Mouse (Mus musculus) small intestine, adult 2 months (tissue): ENCODE measurements around the gene Socs5. TPM values are rescaled to one million over a fixed set of nuclear protein-coding genes. Genes with fewer than 3 reads are reported as not detected.
A peak's percentile ranks its signal among the peaks of the same experiment; 100 is the strongest.

Experiments used
- H3K27ac ChIP-seq: fragments of 200-500 bp; 2 replicates; pipeline ENCODE4 v1.5.1; 2012; ENCODE audit warnings: low read depth, low read length, control low read depth, inconsistent platforms; ENCODE audit not compliant: insufficient read depth
- H3K27me3 ChIP-seq: fragments of 200-500 bp; 2 replicates; pipeline ENCODE4 v1.6.1; 2012; ENCODE audit warnings: mild to moderate bottlenecking, moderate library complexity, low read length, inconsistent platforms; ENCODE audit not compliant: control insufficient read depth, insufficient read depth
- H3K36me3 ChIP-seq: fragments of 200-500 bp; 2 replicates; pipeline ENCODE4 v1.6.1; 2012; ENCODE audit warnings: mild to moderate bottlenecking, low read length, control low read depth, inconsistent platforms; ENCODE audit not compliant: control insufficient read depth, insufficient read depth
- H3K4me1 ChIP-seq: fragments of 200-500 bp; 2 replicates; pipeline ENCODE4 v1.6.1; 2012; ENCODE audit warnings: low read length, inconsistent platforms, mixed read lengths; ENCODE audit not compliant: control insufficient read depth, insufficient read depth, insufficient read length
- H3K4me3 ChIP-seq: fragments of 200-500 bp; 2 replicates; pipeline ENCODE4 v1.5.1; 2012; ENCODE audit warnings: low read depth, mild to moderate bottlenecking, control low read depth, inconsistent platforms, low read length, moderate library complexity
- CTCF ChIP-seq: fragments of 200-500 bp; IDR thresholded peaks from 2 replicates; pipeline ENCODE4 v1.5.1; 2012; ENCODE audit warnings: low read depth, mild to moderate bottlenecking, control low read depth, inconsistent platforms, low read length, moderate library complexity, mixed read lengths; ENCODE audit not compliant: insufficient replicate concordance, insufficient read length; ENCODE audit errors: extremely low read depth
- POLR2A ChIP-seq: fragments of 200-500 bp; IDR thresholded peaks from 2 replicates; pipeline ENCODE4 v1.6.1; 2012; ENCODE audit warnings: low read depth, mild to moderate bottlenecking, control low read depth, inconsistent platforms, low read length, moderate library complexity
- WGBS: fragments of 180-500 bp; shearing (Covaris S2); methylation state at CpG from one replicate; pipeline ENCODE4 v1.1.7; 2018; 5-methylcytosine and 5-hydroxymethylcytosine counted together
- polyA plus RNA-seq: library from polyadenylated mRNA; depleted of rRNA; stranded (reverse); fragments of >200 nt; gene quantifications from 2 replicates; pipeline ENCODE4 v1.2.3, GENCODE M21; 2012

The Socs5 gene
- polyA plus RNA-seq, 1 experiment: 1.8 TPM

DNA sequence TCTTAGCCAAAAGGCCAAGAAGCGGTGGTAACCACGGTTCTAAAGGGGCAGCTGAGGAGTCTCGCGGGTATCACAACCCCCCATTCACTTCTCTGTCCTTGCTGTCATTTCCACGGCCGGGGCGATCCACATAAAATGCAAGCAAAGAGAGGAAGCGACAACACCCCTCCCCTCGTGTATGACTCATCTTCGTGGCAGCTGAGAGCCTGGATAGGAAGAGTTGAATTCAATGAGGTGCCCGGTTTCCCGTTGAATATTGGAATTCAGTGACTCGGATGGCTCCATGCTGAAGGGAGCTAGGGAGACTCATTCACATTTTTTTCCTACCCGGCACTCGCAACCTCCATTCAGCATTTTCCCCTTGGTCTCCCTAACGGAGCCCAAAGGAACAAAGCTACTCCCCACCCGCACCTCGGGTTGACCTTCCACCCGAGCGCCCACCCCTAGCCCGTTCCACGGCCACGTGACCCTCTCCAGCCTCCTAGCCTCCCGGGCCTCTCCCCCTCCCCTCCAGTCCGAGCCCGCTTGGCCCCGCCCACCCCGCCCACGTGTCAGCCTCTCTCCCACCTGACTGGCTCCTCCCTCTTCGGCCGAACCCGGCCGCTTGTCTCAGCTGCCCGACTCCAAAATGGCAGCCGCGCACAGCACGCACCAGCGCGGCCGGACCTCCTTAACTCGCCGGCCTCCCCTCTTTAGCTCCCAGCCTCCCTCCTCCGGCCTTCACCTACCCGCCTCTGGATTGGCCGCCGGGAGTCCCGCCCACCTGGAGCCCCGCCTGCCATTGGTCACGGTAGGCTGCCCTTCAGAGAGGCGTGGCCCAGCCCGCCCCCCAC is 572 bp upstream of the Socs5 start:
- Histone ChIP-seq H3K4me3 (peak overlapping the region; percentile 84), H3K36me3 (no peaks in the 10 kb centered on the region), H3K27me3 (no peaks in the 10 kb centered on the region), H3K4me1 (peaks cover 8% of the 10 kb centered on the region; the same call in 1 of the 2 replicates), H3K27ac (peak overlapping the region; percentile 70)
- TF ChIP-seq POLR2A (0 out of 2 replicates have a peak, but pooled peaks have one; percentile 16), CTCF (no peak)
- under 1% methylated on average over 50 of the region's 51 CpGs for WGBS

DNA sequence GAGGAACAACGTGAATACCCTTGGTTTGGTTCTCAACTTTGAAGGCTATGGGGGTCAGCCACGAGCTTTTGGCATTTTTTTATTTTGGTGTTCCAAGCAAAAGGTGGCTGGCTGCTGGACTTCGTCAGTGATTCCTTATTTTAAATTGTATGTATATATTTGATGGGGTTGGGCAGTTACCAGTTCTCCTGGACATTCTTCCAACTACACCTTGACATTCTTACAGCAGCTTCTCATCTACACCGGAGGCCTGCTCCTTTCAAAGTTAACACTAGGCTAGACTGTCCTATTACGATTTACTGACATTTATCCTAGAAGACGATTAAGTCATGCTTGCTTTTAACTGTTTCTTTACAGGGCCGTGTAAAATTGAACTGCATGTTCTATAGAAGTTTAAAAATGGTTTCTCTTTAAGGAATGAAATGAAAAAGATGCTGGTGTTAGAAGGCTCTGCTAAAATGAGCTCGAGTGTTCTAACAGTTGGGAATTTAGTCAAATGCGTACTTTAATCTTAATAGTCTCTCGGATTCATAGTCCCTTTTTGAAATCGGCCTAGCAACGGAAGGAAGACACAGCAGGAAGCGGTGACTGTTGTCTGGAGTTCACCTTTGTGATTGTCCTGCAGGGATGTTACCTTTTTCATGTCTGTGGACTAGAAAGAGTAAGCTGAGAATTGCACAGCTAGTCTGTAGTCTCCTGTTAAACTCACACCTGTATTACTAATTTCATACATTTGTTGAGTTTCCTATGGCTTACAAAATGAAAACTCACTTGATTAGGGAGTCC is 1.2 kb downstream of the Socs5 start:
- H3K27ac ChIP-seq: no peak overlapping the region
- no peaks in the 10 kb centered on the region for H3K27me3 ChIP-seq
- WGBS: 63% methylated on average over 13 of the region's 13 CpGs
- peak overlapping the region; percentile 84 for H3K4me3 ChIP-seq
- H3K4me1 ChIP-seq: peaks cover 7% of the 10 kb centered on the region
- TF ChIP-seq CTCF (no peak), POLR2A (no peak)
- H3K36me3 ChIP-seq: no peaks in the 10 kb centered on the region

DNA sequence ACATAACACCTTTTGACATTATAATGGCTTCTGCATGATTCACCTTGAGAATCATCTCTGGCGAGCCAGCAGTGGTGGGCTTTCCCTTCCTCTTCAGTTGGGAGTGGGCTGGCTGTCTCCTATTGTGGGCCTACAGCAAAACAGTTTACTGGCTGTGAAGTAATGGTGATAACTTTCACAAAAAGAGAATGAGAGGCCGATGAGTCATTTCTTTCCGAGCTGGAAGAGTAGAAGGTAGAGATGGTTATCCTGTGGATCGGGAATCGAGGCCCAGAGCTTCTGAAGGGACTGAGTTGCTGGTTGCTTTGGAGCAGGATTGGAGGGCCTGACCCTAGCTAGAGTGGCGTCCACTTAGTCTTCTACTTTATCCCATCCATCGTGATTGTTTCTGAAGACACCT is 2.0 kb downstream of the Socs5 start:
- H3K27me3 ChIP-seq: no peaks in the 10 kb centered on the region
- no peak for TF ChIP-seq POLR2A
- no peak for TF ChIP-seq CTCF
- no peak overlapping the region for H3K27ac ChIP-seq
- WGBS: 91% methylated on average over 7 of the region's 7 CpGs
- peaks cover 7% of the 10 kb centered on the region for H3K4me1 ChIP-seq
- H3K36me3 ChIP-seq: no peaks in the 10 kb centered on the region
- H3K4me3 ChIP-seq: no peak overlapping the region

DNA sequence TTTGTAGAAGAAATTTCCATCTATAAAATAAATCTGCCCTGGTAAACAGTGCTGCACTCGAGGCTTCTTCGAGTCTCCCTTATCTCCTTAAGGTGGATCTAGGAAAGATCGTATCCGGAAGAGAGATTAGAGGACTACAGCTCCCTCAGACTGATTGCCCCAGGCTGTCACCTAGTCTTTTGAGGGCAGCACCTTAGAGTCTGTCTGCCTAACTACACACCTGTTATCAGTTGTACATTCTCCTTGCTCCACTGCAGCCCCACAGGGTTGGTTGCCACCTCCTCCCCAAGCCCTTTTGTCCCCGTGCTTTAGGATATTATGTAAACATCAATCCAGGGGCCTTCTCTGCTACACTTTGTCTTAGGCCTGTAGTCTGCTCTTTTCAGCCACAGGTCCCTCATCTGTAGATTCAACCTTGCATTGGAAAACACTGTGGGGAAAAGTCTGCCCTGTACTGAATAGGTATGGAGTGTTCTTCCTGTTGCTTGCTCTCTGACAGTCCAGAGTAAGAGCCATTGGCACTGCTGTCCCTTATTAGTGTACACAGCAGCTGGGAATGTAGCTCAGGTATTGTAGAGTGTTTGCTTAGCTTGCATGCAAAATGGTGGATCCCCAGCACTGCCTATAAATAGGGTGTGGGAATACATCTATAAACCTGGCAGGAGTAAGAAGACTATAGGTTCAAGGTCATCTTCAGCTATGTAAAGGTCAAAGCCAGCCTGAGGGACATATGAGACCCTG is 5.5 kb downstream of the Socs5 start:
- TF ChIP-seq CTCF: no peak
- no peak for TF ChIP-seq POLR2A
- peaks cover 6% of the 10 kb centered on the region for H3K4me1 ChIP-seq
- no peaks in the 10 kb centered on the region for H3K36me3 ChIP-seq
- 0 out of 2 replicates have a peak overlapping the region, but pooled peaks have one; percentile 16 for H3K27ac ChIP-seq
- no peaks in the 10 kb centered on the region for H3K27me3 ChIP-seq
- 28% methylated on average over 5 of the region's 5 CpGs for WGBS
- no peak overlapping the region for H3K4me3 ChIP-seq

DNA sequence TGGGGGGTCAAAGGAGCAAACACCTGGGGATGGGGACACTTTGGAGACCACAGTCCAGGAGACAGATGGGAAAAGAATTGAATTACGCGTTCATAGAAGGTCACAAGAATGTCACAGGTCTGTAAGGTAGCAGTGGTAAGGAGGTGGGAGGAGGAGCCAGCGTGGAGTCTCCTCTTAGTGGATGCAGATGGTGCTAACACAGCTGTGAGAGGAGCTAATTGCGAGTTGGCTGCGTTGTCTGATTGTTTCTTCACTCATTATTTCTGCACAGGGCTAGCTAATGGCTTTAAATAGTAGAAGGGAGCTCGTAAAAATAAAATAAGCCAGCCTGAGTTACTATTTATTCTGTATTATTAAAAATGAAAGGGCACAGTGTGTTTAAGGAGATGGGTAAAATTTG is 8.1 kb downstream of the Socs5 start:
- H3K4me1 ChIP-seq: peaks cover 2% of the 10 kb centered on the region; the same call in 1 of the 2 replicates
- no peaks in the 10 kb centered on the region for H3K27me3 ChIP-seq
- WGBS: 71% methylated on average over 6 of the region's 6 CpGs
- H3K4me3 ChIP-seq: no peak overlapping the region
- TF ChIP-seq POLR2A: no peak
- TF ChIP-seq CTCF: no peak
- no peaks in the 10 kb centered on the region for H3K36me3 ChIP-seq
- H3K27ac ChIP-seq: no peak overlapping the region

DNA sequence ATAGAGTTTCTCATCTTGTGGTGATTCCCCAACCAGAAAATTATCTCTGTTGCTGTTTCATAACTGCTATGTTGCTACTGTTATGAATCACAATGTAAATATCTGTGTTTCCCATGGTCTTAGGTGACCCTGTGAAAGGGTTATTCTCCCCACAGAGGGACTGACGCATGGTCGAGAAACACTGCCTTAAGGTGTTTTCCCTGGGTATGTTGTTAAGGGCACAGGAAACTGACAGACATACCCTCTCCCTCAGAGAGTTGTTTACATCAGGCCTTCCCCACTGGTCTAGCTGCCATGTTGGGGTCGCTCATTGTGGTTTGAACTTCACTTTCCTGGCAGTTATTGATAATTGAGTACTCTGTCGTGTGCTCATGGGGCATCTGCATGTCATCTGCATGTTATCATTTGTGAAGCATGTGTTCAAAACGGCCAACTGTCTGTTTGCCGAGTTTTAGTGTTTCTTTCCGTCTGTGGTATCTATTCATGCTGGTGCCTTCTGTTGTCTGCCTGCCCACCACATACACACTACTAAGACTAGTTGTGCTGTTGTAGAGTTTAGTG is 11.6 kb downstream of the Socs5 start:
- H3K4me1 ChIP-seq: no peaks in the 10 kb centered on the region
- H3K4me3 ChIP-seq: no peak overlapping the region
- H3K36me3 ChIP-seq: no peaks in the 10 kb centered on the region
- H3K27me3 ChIP-seq: no peaks in the 10 kb centered on the region
- TF ChIP-seq CTCF: no peak
- TF ChIP-seq POLR2A: no peak
- no peak overlapping the region for H3K27ac ChIP-seq
- 81% methylated on average over 7 of the region's 7 CpGs for WGBS

DNA sequence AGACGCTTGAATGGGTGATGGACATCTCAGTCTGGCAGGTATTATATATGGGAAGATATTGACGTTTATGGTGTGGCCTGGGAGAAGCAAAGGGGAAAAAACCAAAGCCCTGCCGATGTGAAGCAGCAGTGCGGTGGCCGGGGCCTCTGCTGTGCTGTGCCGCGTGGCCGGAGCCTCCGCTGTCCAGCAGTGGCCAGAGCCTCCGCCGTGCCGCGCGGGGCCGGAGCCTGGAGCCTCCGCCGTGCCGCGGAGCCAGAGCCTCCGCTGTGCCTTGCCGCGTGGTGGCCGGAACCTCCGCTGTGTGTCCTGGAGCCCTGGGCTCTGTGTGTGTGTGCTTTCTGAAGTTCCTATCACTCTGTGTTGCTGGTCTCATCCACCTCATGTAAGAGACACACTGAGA is 17.9 kb downstream of the Socs5 start:
- no peaks in the 10 kb centered on the region for H3K36me3 ChIP-seq
- H3K4me1 ChIP-seq: no peaks in the 10 kb centered on the region; the same call in 1 of the 2 replicates
- no peak overlapping the region for H3K27ac ChIP-seq
- no peak for TF ChIP-seq POLR2A
- no peak for TF ChIP-seq CTCF
- 70% methylated on average over 24 of the region's 24 CpGs for WGBS
- no peaks in the 10 kb centered on the region for H3K27me3 ChIP-seq
- no peak overlapping the region for H3K4me3 ChIP-seq
